Mouse (Mus musculus): ENCODE measurements around the gene Zfp936. TPM values are rescaled to one million over a fixed set of nuclear protein-coding genes. Genes with fewer than 3 reads are reported as not detected.
"Not testable (repeated sequence)": the region's sequence is repeated elsewhere in the genome, so short reads cannot be mapped to it uniquely, and the experiment has no call there.

The Zfp936 gene
- not detected in 2 replicates for polyA plus RNA-seq (2016; fragmentation: Nextera tagmentation; extraction: Ambion mirVana)

DNA sequence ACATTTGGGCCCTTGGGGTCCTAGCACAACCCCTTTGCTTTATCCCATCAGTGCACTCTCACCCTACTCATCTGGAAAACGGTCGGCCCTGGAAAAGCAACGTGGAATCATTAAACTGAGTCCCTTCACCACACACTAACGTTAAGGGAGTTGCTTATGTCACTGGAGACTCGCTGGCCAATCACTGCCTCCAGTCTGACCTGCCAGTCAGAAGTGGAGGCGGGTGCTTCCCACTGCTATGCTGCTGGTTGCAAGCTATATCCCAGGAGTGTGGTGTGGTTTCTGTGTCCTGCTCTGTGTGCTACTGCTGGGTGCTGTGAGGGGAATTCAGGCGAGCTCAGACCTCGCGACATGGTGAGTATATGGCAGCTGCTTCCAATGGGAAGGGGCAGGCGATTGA is at the start of gene Zfp936:
Gene Zfp936, plus strand, starts transcription at position 301 of the 400 bp plus-strand sequence.
- H3K27me3 ChIP-seq (ENCODE audit: insufficient read depth, poor library complexity, severe bottlenecking); H3K27ac ChIP-seq; H3K4me1 ChIP-seq (replicated peaks); DNase-seq (ENCODE audit: low spot score); H3K36me3 ChIP-seq; H3K4me3 ChIP-seq: not testable (repeated sequence)
- peaks cover 48% of the 10 kb centered on the region for H3K9me3 ChIP-seq
- WGBS, result 80% methylated on average over 10 of the region's 10 CpGs

DNA sequence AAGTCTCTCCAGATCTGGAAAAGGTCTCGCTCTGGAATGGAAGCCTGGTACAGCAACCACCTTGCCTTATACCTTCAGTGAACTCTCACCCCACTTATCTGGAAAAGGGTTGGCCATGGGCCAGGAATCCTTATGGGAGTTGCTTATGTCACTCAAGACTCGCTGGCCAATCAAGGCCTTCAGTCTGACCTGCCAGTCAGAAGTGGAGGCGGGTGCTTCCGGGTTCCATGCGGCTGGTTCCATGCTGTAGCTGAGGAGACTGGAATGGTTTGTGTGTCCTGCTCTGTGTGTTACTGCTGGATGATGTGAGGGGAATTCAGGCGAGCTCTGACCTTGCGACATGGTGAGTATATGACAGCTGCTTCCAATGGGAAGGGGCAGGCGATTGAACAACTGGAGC is 36.2 kb upstream of the Zfp936 start:
- Histone ChIP-seq H3K4me3 (no peak overlapping the region), H3K27ac (no peak overlapping the region), H3K36me3 (no peaks in the 10 kb centered on the region), H3K4me1 (replicated peaks) (no peaks in the 10 kb centered on the region), H3K27me3 (ENCODE audit: insufficient read depth, poor library complexity, severe bottlenecking) (no peaks in the 10 kb centered on the region), H3K9me3 (peaks cover 31% of the 10 kb centered on the region)
- WGBS, result 85% methylated on average over 8 of the region's 8 CpGs
- DNase-seq (ENCODE audit: low spot score), result no peak

DNA sequence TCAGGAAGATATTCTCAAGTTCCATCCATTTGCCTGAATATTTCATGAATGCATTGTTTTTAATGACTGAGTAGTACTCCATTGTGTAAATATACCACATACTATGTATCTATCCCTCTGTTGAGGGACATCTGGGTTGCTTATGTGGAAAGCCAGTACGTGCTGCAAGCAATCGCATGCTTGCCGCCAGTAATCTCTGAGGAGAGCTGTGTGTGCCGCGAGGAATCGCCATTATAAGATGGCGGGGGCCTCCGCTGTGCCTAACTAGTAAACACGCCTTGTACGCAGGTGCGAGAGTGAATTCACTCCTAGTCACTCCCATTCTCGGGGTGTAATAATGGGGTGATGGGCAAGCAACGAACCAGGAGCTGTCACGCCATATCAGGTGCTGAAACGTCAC is 14.7 kb downstream of the Zfp936 start:
- H3K36me3 ChIP-seq; H3K4me3 ChIP-seq; H3K27ac ChIP-seq; H3K27me3 ChIP-seq (ENCODE audit: insufficient read depth, poor library complexity, severe bottlenecking); H3K4me1 ChIP-seq (replicated peaks); DNase-seq (ENCODE audit: low spot score): not testable (repeated sequence)
- WGBS, result 93% methylated on average over 15 of the region's 15 CpGs
- peaks cover 71% of the 10 kb centered on the region for H3K9me3 ChIP-seq

DNA sequence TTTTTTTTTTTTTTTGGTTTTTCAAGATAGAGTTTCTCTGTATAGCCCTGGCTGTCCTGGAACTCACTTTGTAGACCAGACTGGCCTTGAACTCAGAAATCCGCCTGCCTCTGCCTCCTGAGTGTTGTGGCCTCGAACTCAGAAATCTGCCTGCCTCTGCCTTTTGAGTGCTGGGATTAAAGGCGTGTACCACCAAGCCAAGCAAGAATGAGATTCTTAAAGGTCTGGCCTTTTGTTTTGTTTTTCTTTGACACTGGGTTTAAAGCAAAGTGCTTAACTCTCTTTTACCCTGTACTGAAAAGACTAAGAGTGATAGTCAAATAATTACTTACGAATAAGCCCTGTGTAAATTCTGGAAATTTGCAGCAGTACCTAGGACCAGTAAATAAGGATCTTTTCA is 50.1 kb downstream of the Zfp936 start:
- not testable (repeated sequence) for H3K36me3 ChIP-seq; H3K27ac ChIP-seq; DNase-seq (ENCODE audit: low spot score); H3K4me1 ChIP-seq (replicated peaks); H3K27me3 ChIP-seq (ENCODE audit: insufficient read depth, poor library complexity, severe bottlenecking); H3K4me3 ChIP-seq
- H3K9me3 ChIP-seq, result peaks cover 85% of the 10 kb centered on the region
- 74% methylated on average over 4 of the region's 4 CpGs for WGBS

DNA sequence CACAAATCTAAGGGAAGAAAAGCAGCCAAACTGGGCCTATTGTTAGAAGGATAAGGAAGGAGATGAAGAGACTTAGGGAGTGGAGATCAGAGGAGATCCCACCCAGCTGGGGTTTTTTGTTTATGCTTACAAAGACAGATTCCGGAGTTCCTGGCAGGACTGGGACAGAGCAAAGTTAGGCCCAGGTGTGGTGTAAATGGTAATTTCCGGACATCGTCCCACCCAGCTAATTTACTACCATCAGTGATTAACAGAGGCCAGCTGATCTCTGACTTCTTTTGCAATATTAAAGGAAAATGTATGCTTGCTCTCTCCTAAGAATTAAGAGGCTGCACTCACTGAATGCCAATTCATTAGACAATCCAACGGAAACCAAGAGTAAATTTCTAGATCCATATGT is 53.1 kb downstream of the Zfp936 start:
- H3K36me3 ChIP-seq; DNase-seq (ENCODE audit: low spot score); H3K27me3 ChIP-seq (ENCODE audit: insufficient read depth, poor library complexity, severe bottlenecking); H3K27ac ChIP-seq; H3K4me1 ChIP-seq (replicated peaks); H3K4me3 ChIP-seq: not testable (repeated sequence)
- 84% methylated on average over 4 of the region's 4 CpGs for WGBS
- H3K9me3 ChIP-seq, result peaks cover 83% of the 10 kb centered on the region

DNA sequence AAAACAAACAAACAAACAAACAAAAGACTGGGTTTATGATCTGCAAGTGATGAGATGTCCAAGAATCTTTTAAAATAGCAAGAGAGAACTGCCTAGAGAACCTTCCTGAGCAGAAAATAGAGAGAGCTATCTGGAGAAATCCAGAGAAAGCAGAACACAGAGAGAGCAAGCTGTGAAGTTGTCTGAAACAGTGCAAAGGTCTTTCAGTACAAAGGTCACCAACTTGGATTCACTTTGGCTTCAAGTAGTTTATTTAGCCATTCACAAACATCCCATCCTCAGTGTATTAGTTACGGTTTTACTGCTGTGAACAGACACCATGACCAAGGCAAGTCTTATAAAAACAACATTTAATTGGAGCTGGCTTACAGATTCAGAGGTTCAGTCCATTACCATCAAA is 53.8 kb downstream of the Zfp936 start:
- peaks cover 83% of the 10 kb centered on the region for H3K9me3 ChIP-seq
- H3K4me1 ChIP-seq (replicated peaks); H3K27ac ChIP-seq; DNase-seq (ENCODE audit: low spot score); H3K4me3 ChIP-seq; H3K36me3 ChIP-seq; H3K27me3 ChIP-seq (ENCODE audit: insufficient read depth, poor library complexity, severe bottlenecking): not testable (repeated sequence)
- WGBS, result 83% methylated on average over 1 of the region's 1 CpGs

- WGBS, result 64% methylated on average over 1 of the region's 1 CpGs
Measured at GRCm38 (mm10) chr7:43168212-43168611, 54.2 kb downstream of the Zfp936 start.

GRCm38 (mm10) chr7:43177003-43177702 is 63.1 kb downstream of the Zfp936 start:
- 86% methylated on average over 14 of the region's 14 CpGs for WGBS

More at GRCm38 (mm10) chr7:43168212-43168611, 54.2 kb downstream of the Zfp936 start:
- not testable (repeated sequence) for H3K4me3 ChIP-seq; H3K36me3 ChIP-seq; H3K27ac ChIP-seq; H3K4me1 ChIP-seq (replicated peaks); H3K27me3 ChIP-seq (ENCODE audit: insufficient read depth, poor library complexity, severe bottlenecking); DNase-seq (ENCODE audit: low spot score)
- H3K9me3 ChIP-seq, result peaks cover 83% of the 10 kb centered on the region

DNA sequence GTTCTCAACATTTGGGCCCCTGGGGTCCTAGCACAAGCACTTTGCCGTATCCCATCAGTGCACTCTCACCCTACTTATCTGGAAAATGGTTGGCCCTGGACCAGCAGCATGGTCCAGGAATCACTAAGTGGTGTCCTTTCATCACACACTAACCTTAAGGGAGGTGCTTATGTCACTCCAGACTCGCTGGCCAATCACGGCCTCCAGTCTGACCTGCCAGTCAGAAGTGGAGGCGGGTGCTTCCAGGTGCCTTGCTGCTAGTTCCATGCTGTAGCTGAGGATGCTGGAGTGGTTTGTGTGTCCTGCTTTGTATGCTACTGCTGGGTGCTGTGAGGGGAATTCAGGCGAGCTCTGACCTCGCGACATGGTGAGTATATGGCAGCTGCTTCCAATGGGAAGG is 99.8 kb downstream of the Zfp936 start:
- not testable (repeated sequence) for H3K36me3 ChIP-seq; H3K4me3 ChIP-seq; H3K27ac ChIP-seq; H3K4me1 ChIP-seq (replicated peaks); H3K27me3 ChIP-seq (ENCODE audit: insufficient read depth, poor library complexity, severe bottlenecking); DNase-seq (ENCODE audit: low spot score)
- peaks cover 37% of the 10 kb centered on the region for H3K9me3 ChIP-seq
- 78% methylated on average over 7 of the region's 7 CpGs for WGBS

More at GRCm38 (mm10) chr7:43177003-43177702, 63.1 kb downstream of the Zfp936 start:
- Histone ChIP-seq H3K4me1 (replicated peaks) (no peaks in the 10 kb centered on the region), H3K4me3 (no peak overlapping the region), H3K36me3 (no peaks in the 10 kb centered on the region), H3K9me3 (peaks cover 79% of the 10 kb centered on the region), H3K27me3 (ENCODE audit: insufficient read depth, poor library complexity, severe bottlenecking) (no peaks in the 10 kb centered on the region), H3K27ac (no peak overlapping the region)
- no peak for DNase-seq (ENCODE audit: low spot score)

Other genes starting within 250 kb of the Zfp936 start
- not detected in 2 replicates for gene Gm2381, start 247.0 kb upstream of the Zfp936 start, polyA plus RNA-seq (2016; fragmentation: Nextera tagmentation; extraction: Ambion mirVana)
- gene Vmn2r63, start 180.4 kb upstream of the Zfp936 start, polyA plus RNA-seq (2016; fragmentation: Nextera tagmentation; extraction: Ambion mirVana), result not detected in 2 replicates
- gene Gm9268, start 95.5 kb upstream of the Zfp936 start, polyA plus RNA-seq (2016; fragmentation: Nextera tagmentation; extraction: Ambion mirVana), result not detected in 2 replicates
- gene Zfp715, start 199.1 kb downstream of the Zfp936 start, polyA plus RNA-seq (2016; fragmentation: Nextera tagmentation; extraction: Ambion mirVana), result 7.8 and 9.8 TPM in 2 replicates
- 0.27 and 0.30 TPM in 2 replicates for gene Siglecf, start 237.1 kb downstream of the Zfp936 start, polyA plus RNA-seq (2016; fragmentation: Nextera tagmentation; extraction: Ambion mirVana)